Mouse (Mus musculus): ENCODE results near the gene Tex101.
"Not testable (repeated sequence)": the region's sequence is repeated elsewhere in the genome, so short reads cannot be mapped to it uniquely, and the experiment has no call there.

Gene Tex101

GRCm38 (mm10) chr7:24636264-24636663, 40.2 kb downstream of the Tex101 start, which contains the start of gene Lypd3:
Lypd3 (plus strand) TSS chr7:24636550.
- DNase-seq (ENCODE audit: low spot score): peak; percentile 34

GRCm38 (mm10) chr7:24630116-24630880, 46.2 kb downstream of the Tex101 start:
- peak; percentile 46 for DNase-seq (ENCODE audit: low spot score)

- DNase-seq (ENCODE audit: low spot score): no peak
These were observed 46.8 kb downstream of the Tex101 start for GRCm38 (mm10) chr7:24629672-24630071.

- peak; percentile 84 for DNase-seq (ENCODE audit: low spot score)
These were observed 47.5 kb downstream of the Tex101 start for GRCm38 (mm10) chr7:24628685-24629610.

- DNase-seq (ENCODE audit: low spot score): no peak
These were observed 53.5 kb downstream of the Tex101 start for GRCm38 (mm10) chr7:24622967-24623366.

- no peak for DNase-seq (ENCODE audit: low spot score)
These were observed 55.3 kb downstream of the Tex101 start for GRCm38 (mm10) chr7:24621193-24621592.

- no peak for DNase-seq (ENCODE audit: low spot score)
These were observed 56.6 kb downstream of the Tex101 start for GRCm38 (mm10) chr7:24619671-24620397.

- not testable (repeated sequence) for DNase-seq (ENCODE audit: low spot score)
These were observed 58.1 kb downstream of the Tex101 start for GRCm38 (mm10) chr7:24618374-24618773.

Data from urinary bladder, postnatal 25 days (tissue).